Mouse (Mus musculus) adrenal gland, adult 2 months (tissue): ENCODE measurements around the gene Pkd1. TPM values are rescaled to one million over a fixed set of nuclear protein-coding genes. Genes with fewer than 3 reads are reported as not detected.

ENCODE experiments used
- DNase-seq: peaks from one replicate; pipeline ENCODE4 v3.0.0; 2021
- polyA plus RNA-seq: library from polyadenylated mRNA; depleted of rRNA; stranded (reverse); fragments of >200 nt; gene quantifications from 2 replicates; pipeline ENCODE4 v1.2.3, GENCODE M21; 2012
- total RNA-seq, 2 experiments: library from RNA; stranded (reverse); gene quantifications; 2 replicates each; pipeline ENCODE4 v1.2.3; 2021

Gene Pkd1
- total and polyA plus RNA-seq, 3 experiments, result 34.3 to 73.3 (median 40.5) TPM

- DNase-seq, result peak; percentile 92
Observed at GRCm38 (mm10) chr17:24533099-24533992, 16.3 kb upstream of the Pkd1 start.

- no peak for DNase-seq
Observed at GRCm38 (mm10) chr17:24534160-24534718, 15.4 kb upstream of the Pkd1 start, which contains the start of gene Rab26. Gene Rab26 (minus strand): TSS chr17:24534210.

DNA sequence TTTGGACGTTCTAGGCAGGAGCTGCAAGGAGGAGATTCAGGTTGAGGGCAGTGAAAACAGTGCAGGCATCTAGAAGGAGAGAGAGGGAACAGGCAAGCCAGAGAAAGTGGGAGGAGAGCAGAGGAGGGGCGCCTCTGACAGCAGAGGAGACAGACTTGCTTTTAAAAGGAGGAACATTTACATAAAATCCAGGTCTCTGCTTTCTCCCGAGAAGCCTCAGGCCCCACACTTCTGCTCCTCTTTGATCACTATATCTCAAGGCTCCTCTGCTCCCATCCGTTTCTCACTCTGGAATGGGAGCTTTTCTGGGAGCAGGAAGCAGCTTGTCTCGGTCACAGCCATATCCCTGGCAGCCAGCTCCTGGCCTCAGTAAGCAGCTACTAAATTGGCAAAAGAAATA, 14.3 kb upstream of the Pkd1 start:
- no peak for DNase-seq

- no peak for DNase-seq
Observed at GRCm38 (mm10) chr17:24537536-24537935, 12.1 kb upstream of the Pkd1 start.

DNA sequence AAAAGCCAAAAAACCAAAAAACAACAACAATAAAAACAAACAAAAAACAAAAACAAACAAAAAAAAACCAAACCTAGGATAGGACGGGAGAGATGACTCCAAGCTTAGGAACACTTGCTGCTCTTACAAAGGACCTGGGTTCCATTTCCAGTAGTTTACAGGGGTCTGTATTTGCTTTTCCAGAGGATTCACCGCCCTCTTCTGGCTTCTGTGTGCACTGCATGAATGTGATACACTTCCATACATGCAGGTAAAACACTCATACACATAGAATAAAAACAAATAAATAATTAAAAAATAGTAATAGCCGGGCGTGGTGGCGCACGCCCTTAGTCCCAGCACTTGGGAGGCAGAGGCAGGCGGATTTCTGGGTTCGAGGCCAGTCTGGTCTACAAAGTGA, 10.7 kb upstream of the Pkd1 start:
- DNase-seq, result no peak

DNA sequence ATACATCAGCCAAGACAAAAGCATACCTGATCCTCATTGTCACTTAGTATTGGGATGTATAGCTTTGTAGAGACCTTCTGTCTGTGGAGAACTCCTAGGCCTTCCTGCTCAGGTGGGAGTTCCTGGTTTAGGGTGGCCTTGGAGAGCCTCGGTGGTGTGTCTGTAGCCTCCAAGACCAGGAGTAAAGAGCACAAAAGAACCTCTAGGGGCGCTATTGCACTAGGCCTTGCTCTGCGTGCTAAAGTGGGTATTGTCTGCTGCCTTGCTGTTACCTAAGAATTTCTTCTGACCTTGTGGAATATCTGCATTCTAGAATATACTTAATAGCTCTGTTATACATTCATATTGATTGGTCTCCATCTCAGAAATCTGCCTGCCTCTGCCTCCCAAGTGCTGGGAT, 9.3 kb upstream of the Pkd1 start:
- DNase-seq, result no peak

- DNase-seq, result no peak
Observed at GRCm38 (mm10) chr17:24544613-24545012, 5.0 kb upstream of the Pkd1 start.

DNA sequence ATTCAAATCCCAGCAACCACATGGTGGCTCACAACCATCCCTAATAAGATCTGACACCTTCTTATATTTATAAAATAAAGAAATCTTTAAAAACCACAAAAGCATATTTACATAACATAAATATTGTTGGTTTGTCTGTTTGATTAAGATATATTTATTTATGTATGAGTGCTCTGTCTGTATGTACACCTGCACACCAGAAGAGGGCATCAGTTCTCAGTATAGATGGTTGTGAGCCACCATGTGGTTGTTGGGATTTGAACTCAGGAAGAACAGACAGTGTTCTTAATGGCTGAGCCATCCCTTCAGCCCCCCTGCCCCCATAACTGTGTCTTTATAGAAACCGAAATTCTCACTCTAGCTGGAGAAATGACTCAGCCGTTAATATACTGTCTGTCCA, 4.4 kb upstream of the Pkd1 start:
- DNase-seq, result no peak

DNA sequence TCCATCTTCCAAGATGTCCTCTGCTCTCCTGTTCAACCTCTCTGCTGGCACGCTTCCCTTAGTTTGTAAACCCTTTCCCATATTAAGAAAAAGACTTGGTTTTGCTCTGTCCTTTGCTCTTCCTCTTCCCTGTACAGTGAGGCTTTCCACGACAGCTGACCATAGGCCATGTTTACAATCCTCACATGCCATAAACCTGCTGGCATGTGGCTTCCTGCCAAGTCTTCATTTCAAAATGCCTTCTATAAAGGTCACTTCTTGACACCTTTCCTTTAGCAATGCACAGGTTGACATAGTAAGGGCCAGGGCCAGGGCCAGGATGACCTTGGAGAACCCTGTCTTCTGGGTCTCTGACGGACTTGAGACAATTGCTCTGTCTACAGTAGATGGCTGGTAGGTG, 3.4 kb upstream of the Pkd1 start:
- no peak for DNase-seq

DNA sequence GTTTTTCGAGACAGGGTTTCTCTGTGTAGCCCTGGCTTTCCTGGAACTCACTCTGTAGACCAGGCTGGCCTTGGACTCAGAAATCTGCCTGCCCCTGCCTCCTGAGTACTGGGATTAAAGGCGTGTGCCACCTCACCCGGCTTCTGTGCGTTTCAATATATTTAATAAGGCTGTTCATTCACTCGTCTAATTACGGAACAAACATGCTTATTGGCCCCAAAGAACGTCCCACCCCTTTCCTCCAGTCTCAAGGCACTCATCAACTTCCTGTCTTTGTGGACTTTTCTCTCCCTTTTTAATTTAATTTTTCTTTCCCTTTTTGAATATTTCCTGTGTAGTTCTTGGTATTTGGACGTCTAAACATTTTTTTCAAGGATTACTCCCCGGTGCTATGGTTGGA, 1.2 kb upstream of the Pkd1 start:
- no peak for DNase-seq

DNA sequence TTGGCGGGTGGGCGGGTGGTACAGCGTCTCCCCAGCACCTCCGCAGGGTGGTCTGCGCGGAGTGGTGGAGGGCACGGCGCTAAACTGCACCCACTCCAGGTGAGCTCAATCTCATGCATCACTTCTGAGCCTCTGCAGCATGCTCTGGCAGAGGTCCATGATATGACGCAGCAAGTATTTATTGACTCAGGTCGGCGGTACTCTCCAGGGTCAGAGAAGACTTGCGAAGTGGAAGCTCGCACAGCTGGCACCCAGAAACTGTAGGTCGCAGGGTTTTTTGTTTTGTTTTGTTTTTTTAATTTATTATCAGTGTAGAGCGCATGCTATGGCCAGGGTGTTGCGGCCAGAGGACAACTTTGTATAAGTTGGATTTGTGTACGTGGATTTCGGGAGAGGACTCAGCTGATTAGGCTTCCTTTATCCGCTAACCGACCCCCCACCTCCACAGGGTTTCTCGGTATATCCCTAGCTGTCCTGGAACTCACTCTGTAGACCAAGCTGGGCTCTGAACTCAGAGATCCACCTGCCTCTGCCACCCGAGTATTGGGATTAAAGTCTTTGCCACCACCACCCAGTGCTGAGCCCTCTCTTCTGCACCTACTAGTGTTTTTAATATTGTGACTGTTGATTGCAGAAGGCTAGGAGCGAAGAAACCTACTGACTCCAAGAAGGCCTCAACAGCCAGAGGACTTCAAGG, 565 bp upstream of the Pkd1 start:
- DNase-seq, result peak; percentile 83

GRCm38 (mm10) chr17:24550416-24551049, 899 bp downstream of the Pkd1 start:
- peak; percentile 89 for DNase-seq

- no peak for DNase-seq
Observed at GRCm38 (mm10) chr17:24551050-24551444, 1.4 kb downstream of the Pkd1 start.

- DNase-seq, result no peak
Observed at GRCm38 (mm10) chr17:24557091-24557490, 7.5 kb downstream of the Pkd1 start.

DNA sequence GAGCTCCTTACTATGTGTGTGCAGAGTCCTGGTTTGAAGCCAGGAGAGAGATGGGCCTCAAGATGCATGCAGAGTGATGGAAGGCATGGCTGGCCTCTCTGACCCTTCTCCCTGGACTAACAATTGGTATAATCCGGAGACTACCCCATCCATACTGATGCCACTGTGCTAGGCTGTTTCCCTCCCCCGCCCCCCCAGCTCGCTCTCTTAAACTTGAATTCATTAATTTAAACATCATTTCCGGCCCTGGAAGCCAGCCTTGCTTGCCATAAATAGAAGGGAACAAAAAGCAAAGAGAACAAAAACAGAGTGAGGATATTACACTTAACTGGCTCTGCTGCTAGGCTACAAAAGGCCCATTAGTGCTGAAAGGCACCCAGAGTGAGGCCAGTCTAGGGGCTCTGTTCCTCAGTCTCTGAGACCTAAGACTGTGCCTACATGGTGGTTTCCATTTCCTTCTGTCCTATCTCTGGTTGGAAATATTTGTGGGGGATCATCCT, 9.0 kb downstream of the Pkd1 start:
- DNase-seq, result no peak

DNA sequence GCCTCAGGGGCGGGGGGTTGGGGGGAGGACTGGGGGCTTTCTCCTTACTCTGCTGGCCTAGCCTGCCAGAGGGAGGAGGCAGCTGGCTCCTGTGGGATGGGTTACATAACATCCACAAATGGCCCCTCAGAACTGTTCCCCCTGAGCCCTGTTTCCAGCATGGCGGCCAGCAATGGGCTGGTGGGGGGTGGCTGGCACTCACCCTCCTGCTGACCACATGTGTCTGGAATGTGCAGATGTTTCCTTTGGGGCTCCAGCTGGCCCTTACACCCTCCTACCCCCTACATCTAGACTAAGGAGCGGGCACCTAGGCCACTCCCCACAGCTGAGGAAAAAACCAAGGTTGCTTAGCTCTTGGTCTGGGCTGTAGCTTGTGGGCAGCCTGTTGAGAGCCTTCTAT, 9.5 kb downstream of the Pkd1 start:
- no peak for DNase-seq

DNA sequence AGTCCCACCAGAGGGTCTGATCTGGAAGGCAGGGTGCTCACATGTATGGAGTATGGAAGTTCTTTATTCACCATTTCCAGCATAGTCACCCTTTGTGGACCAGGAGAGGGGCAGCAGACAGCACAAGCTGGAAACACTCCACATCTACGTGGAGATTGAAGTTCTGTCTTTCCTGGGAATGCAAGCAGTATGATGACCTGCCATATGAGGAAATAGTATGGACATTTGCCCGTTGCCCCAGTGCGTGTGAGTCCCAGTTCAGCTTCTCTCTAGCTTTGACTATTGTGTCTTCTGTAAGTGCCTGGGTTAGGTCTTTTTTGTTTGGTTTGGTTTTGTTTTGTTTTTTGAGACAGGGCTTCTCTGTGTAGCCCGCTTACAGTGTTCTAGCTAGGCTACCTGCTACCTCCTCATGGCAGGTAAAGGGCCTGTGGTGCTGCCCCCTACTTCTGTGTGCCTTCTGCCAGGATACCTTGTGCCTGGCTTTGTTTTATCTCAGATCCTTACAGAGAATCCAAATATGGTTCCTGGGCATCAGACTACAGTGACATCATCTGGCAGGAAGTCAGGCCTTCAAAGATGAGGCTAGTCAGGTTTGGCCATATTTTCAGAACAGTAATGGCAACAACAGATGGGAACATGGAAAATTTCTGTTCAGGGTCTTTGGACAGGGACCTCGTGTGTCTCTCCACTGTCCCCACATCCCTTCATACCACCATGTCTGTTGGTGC, 10.8 kb downstream of the Pkd1 start:
- DNase-seq, result no peak

- no peak for DNase-seq
Observed at GRCm38 (mm10) chr17:24561592-24561991, 12.0 kb downstream of the Pkd1 start.

DNA sequence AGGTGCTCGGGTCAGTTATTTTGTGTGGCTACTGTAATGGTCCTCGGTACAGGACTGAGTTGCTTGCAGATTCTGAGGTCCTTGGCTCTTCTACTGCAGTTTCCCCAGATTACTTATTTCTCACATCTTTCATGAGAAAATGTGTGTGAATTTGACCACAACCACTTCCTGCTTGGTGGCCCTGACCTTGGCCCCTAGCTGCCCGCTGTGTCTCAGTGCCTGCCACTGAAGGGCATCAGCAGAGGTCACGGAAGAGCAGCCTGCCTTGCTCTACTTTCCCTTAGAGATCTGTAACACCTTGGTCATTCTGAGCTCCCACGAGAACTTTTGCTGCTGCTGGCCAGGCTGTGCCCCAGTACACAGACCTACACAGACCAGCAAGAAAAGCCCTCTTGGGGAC, 14.0 kb downstream of the Pkd1 start:
- no peak for DNase-seq

DNA sequence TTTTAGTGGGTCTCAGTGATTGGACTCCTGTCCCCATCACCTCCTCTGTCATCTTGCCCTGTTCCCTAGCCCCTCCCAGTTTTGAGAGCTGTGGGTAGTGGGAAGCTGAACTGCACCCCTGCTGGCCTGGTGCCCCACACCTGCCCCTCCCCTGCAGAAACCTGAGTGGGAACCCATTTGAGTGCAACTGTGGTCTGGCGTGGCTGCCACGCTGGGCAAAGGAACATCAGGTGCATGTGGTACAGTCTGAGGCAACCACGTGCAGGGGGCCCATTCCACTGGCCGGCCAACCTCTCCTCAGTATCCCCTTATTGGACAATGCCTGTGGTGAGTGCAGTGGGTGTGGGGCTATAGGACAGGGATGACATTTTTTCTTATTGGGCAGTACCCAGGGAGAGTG, 14.8 kb downstream of the Pkd1 start:
- no peak for DNase-seq

DNA sequence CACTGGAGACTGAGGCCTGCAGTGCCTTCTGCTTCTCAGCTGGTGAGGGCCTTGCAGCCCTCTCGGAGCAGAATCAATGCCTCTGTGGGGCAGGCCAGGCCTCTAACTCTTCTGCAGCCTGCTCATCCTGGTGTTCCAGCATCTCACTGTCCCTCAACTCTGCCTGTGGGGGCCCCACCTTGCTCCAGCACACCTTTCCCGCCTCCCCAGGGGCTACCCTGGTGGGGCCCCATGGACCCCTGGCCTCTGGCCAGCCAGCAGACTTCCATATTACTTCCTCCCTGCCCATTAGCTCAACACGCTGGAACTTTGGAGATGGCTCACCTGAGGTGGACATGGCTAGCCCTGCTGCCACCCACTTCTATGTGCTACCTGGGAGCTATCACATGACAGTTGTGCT, 15.5 kb downstream of the Pkd1 start:
- no peak for DNase-seq

GRCm38 (mm10) chr17:24565792-24566191, 16.2 kb downstream of the Pkd1 start:
- no peak for DNase-seq
